Mouse (Mus musculus): ENCODE measurements around the gene Gpr183. TPM values are rescaled to one million over a fixed set of nuclear protein-coding genes. Genes with fewer than 3 reads are reported as not detected.

The Gpr183 gene
- polyA plus RNA-seq, 1 experiment = 0.06 TPM

DNA sequence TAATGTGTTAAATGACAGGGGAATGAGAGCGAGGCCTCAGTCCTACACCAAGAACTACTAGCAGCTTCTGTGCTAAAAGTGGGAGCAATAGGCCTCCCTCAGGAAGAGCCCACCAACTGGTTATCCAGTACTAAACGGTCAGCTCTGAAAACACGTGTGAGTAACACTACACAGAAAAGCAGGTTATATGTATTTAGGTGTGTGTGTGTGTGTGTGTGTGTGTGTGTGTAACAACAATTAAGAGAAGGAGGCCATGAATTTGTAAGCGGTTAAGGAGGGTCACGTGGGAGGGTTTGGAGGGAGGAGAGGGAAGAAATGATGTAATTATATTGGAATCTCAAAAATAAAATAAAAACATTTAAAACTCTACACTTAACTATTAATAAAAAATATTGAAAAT, 49.9 kb downstream of the Gpr183 start:
- H3K79me2 ChIP-seq (ENCODE audit: control insufficient read depth, insufficient read depth) = no peaks in the 10 kb centered on the region
- H3K79me3 ChIP-seq (ENCODE audit: low read depth) = no peaks in the 10 kb centered on the region
- no peaks in the 10 kb centered on the region for H3K27me3 ChIP-seq (ENCODE audit: control insufficient read depth, insufficient read depth, insufficient read length)
- no peak overlapping the region for H3ac ChIP-seq (ENCODE audit: control insufficient read depth, insufficient read length, low read depth)
- peaks cover 28% of the 10 kb centered on the region for H3K36me3 ChIP-seq (ENCODE audit: control insufficient read depth, insufficient read depth)
- TF ChIP-seq MAX (IDR thresholded peaks at IDR 0.05) (no peak), MYOG (IDR thresholded peaks at IDR 0.05; ENCODE audit: control insufficient read depth, extremely low read depth, insufficient read length) (no peak), CTCF (IDR thresholded peaks at IDR 0.05; ENCODE audit: control insufficient read depth, insufficient read depth, insufficient read length) (no peak), MYOD1 (IDR thresholded peaks at IDR 0.05; ENCODE audit: control insufficient read depth, insufficient read length, low read depth) (no peak), CEBPB (IDR thresholded peaks at IDR 0.05; ENCODE audit: low read depth) (no peak), FOSL1 (IDR thresholded peaks at IDR 0.05; ENCODE audit: insufficient read depth, low read length, poor library complexity, severe bottlenecking) (no peak), USF1 (IDR thresholded peaks at IDR 0.05; ENCODE audit: low read depth) (no peak)
- H3K4me3 ChIP-seq (ENCODE audit: insufficient read depth, poor library complexity, severe bottlenecking) = no peak overlapping the region

DNA sequence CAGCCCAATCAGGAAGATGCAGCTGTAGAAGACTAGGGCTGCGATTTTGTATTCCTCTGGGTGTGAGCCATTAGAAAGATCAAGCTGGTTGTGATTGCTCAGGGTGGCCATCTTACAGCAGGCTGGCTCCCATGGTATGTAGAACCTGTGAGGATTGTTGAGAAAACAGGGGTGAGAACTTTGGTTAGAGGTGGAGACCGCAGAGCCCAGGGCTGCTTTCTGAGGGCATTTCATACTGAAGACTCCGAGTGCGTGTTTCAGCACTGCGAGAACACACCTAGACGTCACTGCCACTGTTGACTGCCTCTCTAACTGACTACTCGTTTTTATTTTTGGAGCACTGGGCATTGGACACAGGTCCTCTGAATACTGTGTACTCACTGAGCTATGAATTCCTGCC, 52.5 kb downstream of the Gpr183 start:
- Histone ChIP-seq H3K79me3 (ENCODE audit: low read depth) (no peaks in the 10 kb centered on the region), H3K36me3 (ENCODE audit: control insufficient read depth, insufficient read depth) (peaks cover 31% of the 10 kb centered on the region)

DNA sequence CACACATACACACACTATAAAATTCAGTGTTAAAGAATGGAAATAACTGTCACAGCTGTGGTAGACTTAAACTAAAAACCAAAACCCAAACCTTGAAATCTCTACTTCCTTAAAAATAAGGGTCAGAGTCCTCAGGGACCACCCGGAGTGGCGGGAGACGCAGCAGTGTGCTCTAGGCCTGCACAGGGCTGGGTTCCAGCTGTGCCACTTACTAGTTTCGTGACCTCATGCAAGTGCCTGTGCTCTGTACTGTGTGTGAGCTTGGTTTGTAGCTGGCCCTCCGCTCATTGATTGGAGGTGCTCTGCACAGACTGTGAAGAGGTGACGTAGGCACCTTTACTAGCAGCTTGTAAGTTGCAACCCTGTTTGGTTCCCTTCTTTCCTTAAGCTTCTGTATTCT, 55.1 kb downstream of the Gpr183 start:
- H3K4me3 ChIP-seq (ENCODE audit: insufficient read depth, poor library complexity, severe bottlenecking) = no peak overlapping the region
- no peaks in the 10 kb centered on the region for H3K27me3 ChIP-seq (ENCODE audit: control insufficient read depth, insufficient read depth, insufficient read length)
- TF ChIP-seq FOSL1 (IDR thresholded peaks at IDR 0.05; ENCODE audit: insufficient read depth, low read length, poor library complexity, severe bottlenecking) = no peak
- no peak for TF ChIP-seq CTCF (IDR thresholded peaks at IDR 0.05; ENCODE audit: control insufficient read depth, insufficient read depth, insufficient read length)
- TF ChIP-seq MYOG (IDR thresholded peaks at IDR 0.05; ENCODE audit: control insufficient read depth, extremely low read depth, insufficient read length) = no peak
- no peak for TF ChIP-seq CEBPB (IDR thresholded peaks at IDR 0.05; ENCODE audit: low read depth)
- TF ChIP-seq MAX (IDR thresholded peaks at IDR 0.05) = no peak
- no peak for TF ChIP-seq MYOD1 (IDR thresholded peaks at IDR 0.05; ENCODE audit: control insufficient read depth, insufficient read length, low read depth)
- TF ChIP-seq USF1 (IDR thresholded peaks at IDR 0.05; ENCODE audit: low read depth) = no peak
- H3K79me2 ChIP-seq (ENCODE audit: control insufficient read depth, insufficient read depth) = no peaks in the 10 kb centered on the region
- H3K36me3 ChIP-seq (ENCODE audit: control insufficient read depth, insufficient read depth) = peaks cover 29% of the 10 kb centered on the region
- H3K79me3 ChIP-seq (ENCODE audit: low read depth) = no peaks in the 10 kb centered on the region
- no peak overlapping the region for H3ac ChIP-seq (ENCODE audit: control insufficient read depth, insufficient read length, low read depth)

More for the DNA sequence above, 52.5 kb downstream of the Gpr183 start:
- Histone ChIP-seq H3ac (ENCODE audit: control insufficient read depth, insufficient read length, low read depth) (no peak overlapping the region), H3K27me3 (ENCODE audit: control insufficient read depth, insufficient read depth, insufficient read length) (no peaks in the 10 kb centered on the region), H3K79me2 (ENCODE audit: control insufficient read depth, insufficient read depth) (no peaks in the 10 kb centered on the region), H3K4me3 (ENCODE audit: insufficient read depth, poor library complexity, severe bottlenecking) (no peak overlapping the region)
- TF ChIP-seq USF1 (IDR thresholded peaks at IDR 0.05; ENCODE audit: low read depth) = no peak

DNA sequence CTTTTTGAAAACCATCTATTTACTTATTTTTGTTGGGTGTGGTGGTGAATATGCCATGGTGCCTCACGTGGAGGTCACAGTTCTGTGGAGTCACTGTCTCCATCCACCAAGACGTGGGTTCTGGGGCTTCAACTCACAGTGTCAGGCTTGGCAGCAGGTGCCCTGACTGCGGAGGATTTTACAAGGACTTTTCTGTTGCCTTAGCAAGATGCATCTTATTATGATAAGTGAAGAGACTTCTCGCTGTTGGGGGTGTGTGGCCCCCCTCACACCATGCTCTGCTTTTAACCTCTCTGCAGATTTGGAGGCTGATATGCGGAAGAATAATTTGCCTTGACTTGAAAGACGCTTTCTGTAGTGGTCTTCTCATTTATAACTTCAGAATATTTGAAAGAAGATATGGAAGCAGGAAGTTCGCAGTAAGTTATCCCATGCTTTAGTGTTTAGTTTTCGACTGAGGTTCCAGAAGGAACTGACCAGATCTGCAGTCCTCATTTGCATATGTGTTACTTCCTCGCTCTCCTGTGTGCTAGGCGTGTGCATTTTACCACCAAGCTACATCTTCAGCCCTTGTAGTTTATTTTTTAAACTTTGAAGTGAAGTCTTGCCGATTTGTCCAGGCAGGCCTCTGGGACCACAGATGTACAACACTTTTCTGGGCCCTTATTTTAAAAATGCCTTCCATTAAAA, 57.9 kb downstream of the Gpr183 start:
- Histone ChIP-seq H3K79me3 (ENCODE audit: low read depth) (no peaks in the 10 kb centered on the region), H3K27me3 (ENCODE audit: control insufficient read depth, insufficient read depth, insufficient read length) (no peaks in the 10 kb centered on the region), H3ac (ENCODE audit: control insufficient read depth, insufficient read length, low read depth) (no peak overlapping the region), H3K4me3 (ENCODE audit: insufficient read depth, poor library complexity, severe bottlenecking) (no peak overlapping the region), H3K36me3 (ENCODE audit: control insufficient read depth, insufficient read depth) (peaks cover 24% of the 10 kb centered on the region), H3K79me2 (ENCODE audit: control insufficient read depth, insufficient read depth) (peaks cover 18% of the 10 kb centered on the region)
- TF ChIP-seq CTCF (IDR thresholded peaks at IDR 0.05; ENCODE audit: control insufficient read depth, insufficient read depth, insufficient read length) = no peak
- no peak for TF ChIP-seq FOSL1 (IDR thresholded peaks at IDR 0.05; ENCODE audit: insufficient read depth, low read length, poor library complexity, severe bottlenecking)
- TF ChIP-seq USF1 (IDR thresholded peaks at IDR 0.05; ENCODE audit: low read depth) = no peak
- no peak for TF ChIP-seq MYOG (IDR thresholded peaks at IDR 0.05; ENCODE audit: control insufficient read depth, extremely low read depth, insufficient read length)
- no peak for TF ChIP-seq MAX (IDR thresholded peaks at IDR 0.05)

DNA sequence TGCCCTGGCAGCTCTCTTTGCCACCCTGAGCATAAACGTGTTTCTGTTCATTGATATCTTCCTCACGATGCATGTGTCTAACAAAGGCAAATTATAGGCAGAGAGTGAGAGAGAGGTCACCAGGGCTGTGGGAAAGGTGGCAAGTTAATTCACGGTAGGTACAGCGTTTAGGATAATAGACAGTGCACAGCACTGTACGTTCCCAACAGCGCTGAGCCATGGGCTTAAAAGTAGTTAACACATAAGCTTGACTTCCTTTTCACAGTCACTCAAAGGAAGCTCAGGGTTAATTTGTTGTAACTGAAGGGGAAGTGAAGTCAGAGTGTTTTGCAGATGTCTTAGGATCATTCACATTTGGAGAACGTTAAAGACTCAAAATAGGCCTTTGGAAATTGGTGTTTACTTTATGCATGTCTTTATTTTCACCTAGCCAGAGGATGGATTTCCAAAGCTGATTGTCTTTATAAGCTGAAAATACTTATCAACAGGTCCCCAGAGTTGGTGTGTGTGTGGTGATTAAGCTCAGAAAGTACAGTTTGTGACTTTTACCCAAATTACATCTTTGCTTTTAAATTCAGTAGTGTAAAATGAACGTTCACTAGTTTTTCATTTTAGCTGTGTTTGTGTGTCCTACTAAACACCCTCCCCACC, 58.5 kb downstream of the Gpr183 start:
- Histone ChIP-seq H3K79me2 (ENCODE audit: control insufficient read depth, insufficient read depth) (peaks cover 24% of the 10 kb centered on the region), H3K79me3 (ENCODE audit: low read depth) (no peaks in the 10 kb centered on the region), H3K36me3 (ENCODE audit: control insufficient read depth, insufficient read depth) (peaks cover 18% of the 10 kb centered on the region), H3K4me3 (ENCODE audit: insufficient read depth, poor library complexity, severe bottlenecking) (no peak overlapping the region), H3K27me3 (ENCODE audit: control insufficient read depth, insufficient read depth, insufficient read length) (no peaks in the 10 kb centered on the region), H3ac (ENCODE audit: control insufficient read depth, insufficient read length, low read depth) (no peak overlapping the region)
- TF ChIP-seq USF1 (IDR thresholded peaks at IDR 0.05; ENCODE audit: low read depth) (no peak), MYOG (IDR thresholded peaks at IDR 0.05; ENCODE audit: control insufficient read depth, extremely low read depth, insufficient read length) (no peak), CEBPB (IDR thresholded peaks at IDR 0.05; ENCODE audit: low read depth) (no peak), FOSL1 (IDR thresholded peaks at IDR 0.05; ENCODE audit: insufficient read depth, low read length, poor library complexity, severe bottlenecking) (no peak), MAX (IDR thresholded peaks at IDR 0.05) (no peak), CTCF (IDR thresholded peaks at IDR 0.05; ENCODE audit: control insufficient read depth, insufficient read depth, insufficient read length) (no peak), MYOD1 (IDR thresholded peaks at IDR 0.05; ENCODE audit: control insufficient read depth, insufficient read length, low read depth) (no peak)

DNA sequence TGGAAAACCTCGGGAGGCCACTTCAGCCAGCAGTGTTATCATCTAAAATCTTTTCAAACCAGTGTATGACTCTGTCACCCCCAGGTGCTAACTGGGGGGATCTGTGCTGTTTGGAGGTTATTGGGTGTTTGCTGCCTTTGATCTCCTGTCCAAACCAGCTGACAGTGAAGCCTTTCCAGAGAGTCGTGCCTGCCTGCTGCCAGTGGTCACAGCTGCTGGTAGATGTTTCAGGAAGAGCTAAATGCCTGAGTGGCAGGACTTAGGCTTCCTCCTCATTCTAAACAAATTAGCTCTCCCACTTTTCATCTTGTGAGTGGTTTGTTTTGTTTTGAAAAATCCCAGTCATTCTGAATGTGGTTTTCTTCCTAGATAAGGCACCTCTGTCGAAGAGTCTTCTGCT, 60.2 kb downstream of the Gpr183 start:
- no peak for TF ChIP-seq USF1 (IDR thresholded peaks at IDR 0.05; ENCODE audit: low read depth)
- TF ChIP-seq FOSL1 (IDR thresholded peaks at IDR 0.05; ENCODE audit: insufficient read depth, low read length, poor library complexity, severe bottlenecking) = no peak
- TF ChIP-seq MAX (IDR thresholded peaks at IDR 0.05) = no peak
- TF ChIP-seq CTCF (IDR thresholded peaks at IDR 0.05; ENCODE audit: control insufficient read depth, insufficient read depth, insufficient read length) = no peak
- TF ChIP-seq MYOD1 (IDR thresholded peaks at IDR 0.05; ENCODE audit: control insufficient read depth, insufficient read length, low read depth) = no peak
- no peak for TF ChIP-seq CEBPB (IDR thresholded peaks at IDR 0.05; ENCODE audit: low read depth)
- TF ChIP-seq MYOG (IDR thresholded peaks at IDR 0.05; ENCODE audit: control insufficient read depth, extremely low read depth, insufficient read length) = no peak
- H3K27me3 ChIP-seq (ENCODE audit: control insufficient read depth, insufficient read depth, insufficient read length) = no peaks in the 10 kb centered on the region
- H3K79me3 ChIP-seq (ENCODE audit: low read depth) = peaks cover under 1% of the 10 kb centered on the region
- peaks cover 17% of the 10 kb centered on the region for H3K36me3 ChIP-seq (ENCODE audit: control insufficient read depth, insufficient read depth)
- H3K79me2 ChIP-seq (ENCODE audit: control insufficient read depth, insufficient read depth) = peaks cover 41% of the 10 kb centered on the region
- H3ac ChIP-seq (ENCODE audit: control insufficient read depth, insufficient read length, low read depth) = no peak overlapping the region
- H3K4me3 ChIP-seq (ENCODE audit: insufficient read depth, poor library complexity, severe bottlenecking) = no peak overlapping the region

Measured in C2C12 (cell line).